Mouse (Mus musculus) B cell, adult 62 days (primary cell): ENCODE results near the gene Cd209f. TPM values are rescaled to one million over a fixed set of nuclear protein-coding genes. Genes with fewer than 3 reads are reported as not detected.

ENCODE experiments used
- total RNA-seq: library from RNA; stranded (reverse); gene quantifications from 4 replicates; pipeline ENCODE4 v1.2.4, GENCODE M21; 2023

The Cd209f gene
- total RNA-seq: not detected in 4 replicates

GRCm38 (mm10) chr8:4105735-4106134, at the start of gene Cd209f:
TSS of gene Cd209f (minus strand) at chr8:4105835.

GRCm38 (mm10) chr8:4133798-4134197, 28.2 kb upstream of the Cd209f start, which contains the start of gene Cd209g:
TSS of gene Cd209g (plus strand) at chr8:4134098.

Other genes starting within 250 kb of the Cd209f start
- gene Cd209d, start 227.3 kb downstream of the Cd209f start, total RNA-seq: not detected in 4 replicates
- gene Cd209b, start 179.0 kb downstream of the Cd209f start, total RNA-seq: 0.28 to 0.39 TPM in 2 of 4 replicates, not detected in the others
- 0.36 to 0.66 TPM in 2 of 4 replicates, not detected in the others for gene Cd209c, start 151.1 kb downstream of the Cd209f start, total RNA-seq
- gene Cd209g, start 28.3 kb upstream of the Cd209f start, total RNA-seq: not detected in 4 replicates
- gene Evi5l, start 60.7 kb upstream of the Cd209f start, total RNA-seq: 25.1 to 32.3 TPM (median 28.3 TPM) in 4 replicates
- gene Prr36, start 111.6 kb upstream of the Cd209f start, total RNA-seq: 0.15 TPM in 1 of 4 replicates, not detected in the others
- gene Lrrc8e, start 121.0 kb upstream of the Cd209f start, total RNA-seq: not detected in 4 replicates
- gene Map2k7, start 132.9 kb upstream of the Cd209f start, total RNA-seq: 107 to 134 TPM (median 112 TPM) in 4 replicates
- gene Gm49320, start 133.0 kb upstream of the Cd209f start, total RNA-seq: not detected in 4 replicates
- gene Tgfbr3l, start 142.4 kb upstream of the Cd209f start, total RNA-seq: 14.9 to 23.4 TPM (median 21.3 TPM) in 4 replicates
- gene Snapc2, start 147.2 kb upstream of the Cd209f start, total RNA-seq: 11.2 to 14.0 TPM (median 12.3 TPM) in 4 replicates
- gene Ctxn1, start 153.4 kb upstream of the Cd209f start, total RNA-seq: 0.83 to 0.95 TPM (median 0.94 TPM) in 3 of 4 replicates, not detected in the other
- gene Timm44, start 170.1 kb upstream of the Cd209f start, total RNA-seq: 73.9 to 80.0 TPM (median 77.2 TPM) in 4 replicates
- gene Ccl25, start 219.4 kb upstream of the Cd209f start, total RNA-seq: 11.0 to 17.8 TPM (median 14.6 TPM) in 4 replicates
- 84.4 to 105 TPM (median 96.3 TPM) in 4 replicates for gene Elavl1, start 219.6 kb upstream of the Cd209f start, total RNA-seq